Mouse (Mus musculus): Measurements from ENCODE around the gene Ush2a.

- TF ChIP-seq CTCF (IDR thresholded peaks at IDR 0.05) (no peak), EP300 (IDR thresholded peaks at IDR 0.05) (no peak)
These were observed 146.0 kb downstream of the Ush2a start for GRCm38 (mm10) chr1:188407613-188408386.
